Mouse (Mus musculus): ENCODE results near the gene Gnb1l. TPM values are rescaled to one million over a fixed set of nuclear protein-coding genes. Genes with fewer than 3 reads are reported as not detected.

Gene Gnb1l
- total and polyA plus RNA-seq, 2 experiments from 2014 or later: 9.6 to 18.0 TPM

DNA sequence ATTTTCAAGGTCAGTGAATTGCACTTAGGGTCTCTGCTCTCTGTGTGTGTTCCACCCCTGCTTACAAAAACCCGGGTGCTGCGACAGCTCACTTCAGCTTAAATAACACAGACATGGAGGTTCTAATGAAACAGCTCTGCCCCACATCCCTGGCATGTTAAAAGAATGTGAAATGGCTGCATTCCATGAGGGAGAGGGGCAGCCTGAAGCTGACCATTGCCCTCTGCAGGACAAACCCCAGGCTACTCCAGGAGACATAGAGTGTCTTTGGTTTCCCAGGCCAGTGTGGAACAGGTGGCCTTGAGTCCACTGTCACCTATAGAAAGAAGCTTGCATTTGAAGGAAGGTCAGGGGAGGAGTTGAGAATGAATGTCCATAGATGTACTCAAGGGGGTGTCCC, 81.9 kb downstream of the Gnb1l start:
- 29% methylated on average over 2 of the region's 2 CpGs for WGBS
- Histone ChIP-seq H3K9me3 (ENCODE audit: low read length) (no peaks in the 10 kb centered on the region), H3K27me3 (ENCODE audit: insufficient read depth, low read length) (peaks cover 61% of the 10 kb centered on the region), H3K36me3 (ENCODE audit: insufficient read depth, low read length) (no peaks in the 10 kb centered on the region), H3K4me2 (ENCODE audit: low read depth, low read length) (no peak overlapping the region), H3K9ac (replicated peaks; ENCODE audit: low read length) (no peak overlapping the region), H3K4me1 (ENCODE audit: insufficient read depth, low read length) (no peaks in the 10 kb centered on the region), H3K4me3 (ENCODE audit: low read length) (no peak overlapping the region), H3K27ac (no peak overlapping the region)
- DNase-seq (ENCODE audit: low spot score) (no peak), ATAC-seq (no peak)
- TF ChIP-seq CTCF (IDR thresholded peaks at IDR 0.05; ENCODE audit: low read depth): peak; percentile 23; the same call in 1 of the 2 replicates

DNA sequence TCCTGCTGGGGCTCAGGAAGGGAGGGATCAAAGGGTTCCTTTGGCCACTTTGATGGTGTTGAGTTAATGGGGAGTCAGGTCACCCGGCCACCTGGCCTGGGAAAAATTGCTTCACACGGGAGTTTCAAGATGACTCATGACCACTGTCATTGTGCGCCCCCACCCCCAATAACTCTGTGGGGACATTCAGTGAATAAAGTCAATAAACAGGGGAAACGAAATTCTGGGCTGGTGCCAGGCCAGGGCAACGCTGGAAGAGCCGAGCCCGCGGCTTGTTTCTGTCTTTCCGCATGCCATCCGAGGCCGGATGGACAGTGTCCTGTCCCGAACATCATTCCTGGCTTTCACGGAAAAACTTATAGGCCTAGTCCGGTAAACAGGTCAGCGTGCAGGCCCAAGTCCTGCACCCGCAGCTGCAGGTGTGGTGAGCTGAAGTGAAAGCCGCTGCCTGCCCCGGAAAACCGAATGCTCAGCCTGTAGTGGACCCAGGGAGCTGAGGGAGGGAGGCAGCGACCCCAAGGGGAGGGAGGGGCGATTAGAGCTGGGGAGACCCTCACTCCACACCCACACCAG, 82.6 kb downstream of the Gnb1l start:
- no peaks in the 10 kb centered on the region for H3K36me3 ChIP-seq (ENCODE audit: insufficient read depth, low read length)
- peaks cover 68% of the 10 kb centered on the region for H3K27me3 ChIP-seq (ENCODE audit: insufficient read depth, low read length)
- 4% methylated on average over 21 of the region's 21 CpGs for WGBS
- peak overlapping the region; percentile 44 for H3K4me2 ChIP-seq (ENCODE audit: low read depth, low read length)
- TF ChIP-seq CTCF (IDR thresholded peaks at IDR 0.05; ENCODE audit: low read depth): no peak
- H3K9ac ChIP-seq (replicated peaks; ENCODE audit: low read length): no peak overlapping the region
- H3K4me1 ChIP-seq (ENCODE audit: insufficient read depth, low read length): no peaks in the 10 kb centered on the region
- DNase-seq (ENCODE audit: low spot score) (no peak), ATAC-seq (no peak)
- H3K27ac ChIP-seq: no peak overlapping the region
- H3K4me3 ChIP-seq (ENCODE audit: low read length): peak overlapping the region; percentile 32
- no peaks in the 10 kb centered on the region for H3K9me3 ChIP-seq (ENCODE audit: low read length)

DNA sequence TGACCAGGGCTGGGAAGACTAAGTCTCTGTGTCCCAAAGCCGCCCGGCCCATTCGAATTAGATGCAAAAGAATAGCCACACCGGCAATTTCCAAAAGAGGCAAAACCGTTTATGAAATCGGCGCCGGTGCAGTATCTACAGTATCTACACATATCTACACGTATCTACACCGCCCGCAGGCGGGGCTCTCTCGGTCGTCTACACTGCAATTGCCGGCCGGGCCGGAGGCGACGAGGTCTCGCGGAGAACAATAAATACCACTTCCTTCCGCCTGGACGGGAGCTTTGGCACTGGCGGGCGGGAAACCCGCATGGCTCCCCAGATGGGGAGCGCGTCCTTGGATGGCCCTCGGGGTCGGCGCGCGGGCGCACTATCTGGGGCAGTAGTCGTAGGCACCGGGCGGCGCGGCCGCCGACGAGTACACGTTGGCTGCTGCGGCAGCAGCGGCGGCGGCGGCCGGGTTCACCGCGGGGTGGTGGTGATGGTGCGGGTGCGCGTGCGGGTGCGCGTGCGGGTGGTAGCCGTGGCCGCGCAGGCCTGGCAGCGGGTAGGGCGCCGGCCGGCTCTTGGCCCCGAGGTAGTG, 83.2 kb downstream of the Gnb1l start:
- Histone ChIP-seq H3K9ac (replicated peaks; ENCODE audit: low read length) (no peak overlapping the region), H3K27me3 (ENCODE audit: insufficient read depth, low read length) (peaks cover 74% of the 10 kb centered on the region), H3K4me1 (ENCODE audit: insufficient read depth, low read length) (no peaks in the 10 kb centered on the region), H3K9me3 (ENCODE audit: low read length) (no peaks in the 10 kb centered on the region), H3K4me2 (ENCODE audit: low read depth, low read length) (peak overlapping the region; percentile 44), H3K27ac (no peak overlapping the region), H3K4me3 (ENCODE audit: low read length) (peak overlapping the region; percentile 32), H3K36me3 (ENCODE audit: insufficient read depth, low read length) (no peaks in the 10 kb centered on the region)
- DNase-seq (ENCODE audit: low spot score) (peak; percentile 34), ATAC-seq (0 out of 2 replicates have a peak, but pooled peaks have one; percentile 22)
- TF ChIP-seq CTCF (IDR thresholded peaks at IDR 0.05; ENCODE audit: low read depth): no peak
- under 1% methylated on average over 59 of the region's 66 CpGs for WGBS

DNA sequence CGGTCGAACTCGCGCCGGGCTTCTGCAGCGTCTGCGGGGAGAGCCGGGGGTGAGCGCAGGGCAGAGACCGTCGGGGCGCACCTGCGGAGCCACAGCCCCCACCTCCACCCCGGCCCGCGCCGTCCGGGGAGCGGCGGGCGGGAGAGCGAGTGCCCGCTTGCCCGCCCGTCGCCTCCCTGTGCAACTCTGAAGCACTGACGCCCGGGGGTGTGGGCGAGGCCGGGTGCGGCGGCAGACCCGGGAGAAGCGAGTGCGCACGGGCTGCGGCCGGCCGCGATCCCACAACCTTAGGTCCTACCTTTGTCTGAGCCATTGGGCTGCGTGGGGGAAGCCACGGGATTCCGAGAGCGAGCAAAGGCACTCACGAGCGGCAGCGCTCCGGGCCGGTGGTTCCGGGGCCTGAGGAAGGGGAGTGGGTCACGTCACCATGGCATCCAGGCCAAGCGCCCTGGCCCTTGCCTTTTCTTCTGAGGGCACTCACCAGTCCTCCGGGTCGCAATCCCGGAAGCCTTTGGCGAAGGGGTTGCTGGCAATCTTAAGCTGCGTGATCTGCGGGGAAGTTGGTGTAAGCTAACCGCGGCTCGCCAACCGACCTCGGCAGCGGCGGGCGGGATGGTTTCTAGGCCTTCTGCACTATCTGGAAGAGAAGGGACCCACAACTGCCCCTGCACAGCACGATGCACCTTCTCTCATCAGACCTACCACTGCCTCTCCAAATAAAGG, 84.1 kb downstream of the Gnb1l start:
- Histone ChIP-seq H3K4me2 (ENCODE audit: low read depth, low read length) (peak overlapping the region; percentile 44), H3K4me1 (ENCODE audit: insufficient read depth, low read length) (no peaks in the 10 kb centered on the region), H3K9ac (replicated peaks; ENCODE audit: low read length) (no peak overlapping the region), H3K4me3 (ENCODE audit: low read length) (peak overlapping the region; percentile 32), H3K27me3 (ENCODE audit: insufficient read depth, low read length) (peaks cover 74% of the 10 kb centered on the region), H3K27ac (no peak overlapping the region), H3K36me3 (ENCODE audit: insufficient read depth, low read length) (no peaks in the 10 kb centered on the region), H3K9me3 (ENCODE audit: low read length) (no peaks in the 10 kb centered on the region)
- TF ChIP-seq CTCF (IDR thresholded peaks at IDR 0.05; ENCODE audit: low read depth): no peak
- ATAC-seq: no peak
- DNase-seq (ENCODE audit: low spot score): no peak
- 3% methylated on average over 52 of the region's 67 CpGs for WGBS

DNA sequence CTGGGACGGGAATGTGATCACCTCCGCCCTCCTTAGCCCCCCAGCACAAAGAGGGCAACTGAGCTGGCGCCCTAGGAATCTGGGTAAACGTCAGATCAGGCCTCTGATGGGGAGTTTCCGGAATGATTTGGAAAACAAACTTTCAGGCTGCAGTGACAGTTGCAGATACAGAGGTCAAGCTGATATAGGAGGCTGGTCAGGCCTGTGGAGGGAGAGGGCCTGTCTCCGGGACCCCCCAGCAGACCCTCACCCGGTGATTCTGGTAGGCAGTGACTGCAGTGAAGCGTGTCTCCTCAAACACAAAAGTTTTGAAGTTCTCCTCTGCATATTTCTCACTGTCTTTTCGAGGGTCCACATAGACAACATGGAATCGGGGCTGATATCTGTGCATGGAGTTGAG, 84.7 kb downstream of the Gnb1l start:
- no peak overlapping the region for H3K27ac ChIP-seq
- DNase-seq (ENCODE audit: low spot score) (no peak), ATAC-seq (no peak)
- H3K4me2 ChIP-seq (ENCODE audit: low read depth, low read length): no peak overlapping the region
- no peaks in the 10 kb centered on the region for H3K36me3 ChIP-seq (ENCODE audit: insufficient read depth, low read length)
- no peak overlapping the region for H3K4me3 ChIP-seq (ENCODE audit: low read length)
- 27% methylated on average over 10 of the region's 10 CpGs for WGBS
- no peak for TF ChIP-seq CTCF (IDR thresholded peaks at IDR 0.05; ENCODE audit: low read depth)
- H3K27me3 ChIP-seq (ENCODE audit: insufficient read depth, low read length): peaks cover 80% of the 10 kb centered on the region
- no peak overlapping the region for H3K9ac ChIP-seq (replicated peaks; ENCODE audit: low read length)
- H3K9me3 ChIP-seq (ENCODE audit: low read length): no peaks in the 10 kb centered on the region
- no peaks in the 10 kb centered on the region for H3K4me1 ChIP-seq (ENCODE audit: insufficient read depth, low read length)

DNA sequence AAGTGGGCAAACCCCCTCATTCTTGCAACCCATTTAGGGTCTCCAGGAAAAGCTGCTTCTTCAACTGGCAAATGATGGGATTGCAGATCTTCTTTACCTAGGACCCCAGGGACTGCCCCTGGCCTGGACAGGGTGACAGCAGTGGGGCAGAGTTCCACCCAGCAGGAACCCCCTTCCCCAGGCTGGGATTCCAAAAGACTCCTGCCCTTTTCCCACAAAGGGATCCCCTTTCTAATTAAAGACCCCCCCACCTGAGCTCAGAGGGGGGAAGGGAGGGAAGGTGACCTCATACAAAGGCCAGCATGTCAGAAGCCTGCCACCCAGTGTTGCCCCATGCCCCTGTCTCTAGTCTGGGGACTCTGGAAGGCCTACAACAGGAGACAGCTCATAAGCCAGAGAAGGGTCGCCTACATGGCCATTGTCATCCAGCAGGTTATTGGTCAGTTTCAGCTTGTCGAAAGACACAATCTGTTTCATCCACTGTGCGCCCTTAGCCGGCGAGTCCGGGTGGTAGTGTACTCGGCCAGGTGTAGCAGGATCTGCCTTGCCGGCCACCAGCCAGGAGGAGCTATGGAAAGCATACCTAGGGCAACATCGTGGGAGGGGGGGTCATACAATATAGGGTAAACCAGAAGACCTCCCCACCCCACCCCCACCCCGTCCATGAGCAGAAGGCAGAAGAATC, 85.3 kb downstream of the Gnb1l start:
- no peaks in the 10 kb centered on the region for H3K4me1 ChIP-seq (ENCODE audit: insufficient read depth, low read length)
- WGBS: 21% methylated on average over 10 of the region's 10 CpGs
- no peaks in the 10 kb centered on the region for H3K9me3 ChIP-seq (ENCODE audit: low read length)
- no peak overlapping the region for H3K27ac ChIP-seq
- DNase-seq (ENCODE audit: low spot score) (no peak), ATAC-seq (no peak)
- H3K27me3 ChIP-seq (ENCODE audit: insufficient read depth, low read length): peaks cover 85% of the 10 kb centered on the region
- H3K9ac ChIP-seq (replicated peaks; ENCODE audit: low read length): no peak overlapping the region
- H3K4me3 ChIP-seq (ENCODE audit: low read length): no peak overlapping the region
- H3K36me3 ChIP-seq (ENCODE audit: insufficient read depth, low read length): no peaks in the 10 kb centered on the region
- no peak for TF ChIP-seq CTCF (IDR thresholded peaks at IDR 0.05; ENCODE audit: low read depth)
- no peak overlapping the region for H3K4me2 ChIP-seq (ENCODE audit: low read depth, low read length)
